Mouse (Mus musculus): ENCODE data around the gene Fuca1.

Fuca1 gene

DNA sequence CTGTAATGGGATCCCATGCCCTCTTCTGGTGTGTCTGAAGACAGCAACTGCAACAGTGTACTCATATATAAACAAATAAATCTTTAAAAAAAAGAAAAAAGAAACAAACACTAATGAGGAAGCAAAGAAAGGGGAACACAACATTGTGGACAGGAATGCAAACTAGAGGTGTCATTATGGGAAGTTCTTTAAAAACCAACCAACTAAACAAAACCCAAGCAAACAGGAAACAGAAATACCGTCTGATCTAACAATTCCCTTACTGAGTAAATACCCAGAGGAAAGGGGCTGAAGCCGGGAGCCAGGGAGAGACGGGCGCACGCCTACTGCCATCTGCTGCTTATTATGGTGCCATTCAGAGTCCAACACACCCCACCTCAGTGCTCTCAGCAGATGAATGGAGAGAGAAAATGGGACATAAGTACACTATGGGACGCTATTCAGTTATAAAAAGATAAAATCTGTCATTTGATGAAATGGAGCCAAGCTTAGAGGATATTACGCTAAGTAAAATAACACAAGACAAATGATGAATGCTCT is 61.1 kb downstream of the Fuca1 start:
- DNase-seq (ENCODE audit: low spot score): no peak

DNA sequence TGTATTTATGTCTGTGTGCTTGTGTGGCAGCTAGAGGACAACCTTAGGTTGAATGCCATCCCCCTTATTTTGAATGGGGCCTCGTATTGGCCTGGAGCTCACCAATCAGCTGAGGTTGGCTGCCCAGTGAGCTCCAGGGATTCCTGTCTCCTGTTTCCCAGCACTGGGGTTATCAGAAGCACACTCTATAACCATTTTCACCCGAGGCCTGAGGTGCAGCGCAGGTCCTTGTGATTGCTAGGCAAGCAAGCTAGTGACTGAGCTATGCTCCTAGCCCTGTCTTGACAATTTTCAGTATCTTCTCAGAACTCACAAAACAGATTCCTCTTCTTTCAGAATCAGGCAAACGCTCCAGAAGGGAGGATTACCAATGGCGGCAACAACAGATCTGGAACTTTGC is 64.0 kb downstream of the Fuca1 start:
- DNase-seq (ENCODE audit: low spot score): no peak

DNA sequence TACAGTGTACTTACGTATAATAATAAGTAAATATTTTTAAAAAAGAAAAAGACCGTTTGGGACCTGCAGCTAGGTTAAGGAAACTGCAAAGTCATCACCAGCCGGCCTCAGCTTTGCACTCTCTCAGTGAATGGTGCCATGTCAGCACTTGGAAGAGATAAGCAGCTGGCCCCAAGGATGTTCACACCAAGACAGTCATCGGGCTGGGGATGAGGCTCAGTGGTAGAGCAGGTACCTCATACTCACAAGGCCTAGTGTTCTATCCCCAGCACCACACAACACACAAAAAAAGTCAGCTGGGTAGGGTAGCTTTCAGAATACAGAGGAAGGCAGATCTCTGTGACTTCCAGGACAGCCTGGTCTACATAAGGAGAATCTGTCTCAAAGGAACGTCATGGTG is 64.7 kb downstream of the Fuca1 start:
- DNase-seq (ENCODE audit: low spot score): peak; percentile 89

DNA sequence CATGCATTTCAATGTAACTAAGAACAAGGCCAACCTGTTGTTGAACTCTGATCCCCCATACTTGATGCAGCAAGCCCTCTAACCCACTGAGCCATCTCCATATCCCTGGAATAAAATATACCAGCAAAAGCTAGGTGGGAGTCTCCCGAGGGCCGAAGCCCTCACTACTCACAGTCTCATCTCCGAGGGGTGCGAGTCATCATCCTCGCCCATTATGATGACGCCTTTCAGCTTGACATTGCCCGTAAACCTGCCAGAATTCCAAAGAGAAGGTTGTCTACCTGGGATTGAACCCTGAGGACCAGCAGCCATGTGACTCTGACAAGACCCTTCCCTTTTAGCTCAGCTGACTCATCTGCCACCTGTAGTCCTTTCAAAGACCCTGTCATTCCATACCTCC is 65.2 kb downstream of the Fuca1 start:
- DNase-seq (ENCODE audit: low spot score): no peak

DNA sequence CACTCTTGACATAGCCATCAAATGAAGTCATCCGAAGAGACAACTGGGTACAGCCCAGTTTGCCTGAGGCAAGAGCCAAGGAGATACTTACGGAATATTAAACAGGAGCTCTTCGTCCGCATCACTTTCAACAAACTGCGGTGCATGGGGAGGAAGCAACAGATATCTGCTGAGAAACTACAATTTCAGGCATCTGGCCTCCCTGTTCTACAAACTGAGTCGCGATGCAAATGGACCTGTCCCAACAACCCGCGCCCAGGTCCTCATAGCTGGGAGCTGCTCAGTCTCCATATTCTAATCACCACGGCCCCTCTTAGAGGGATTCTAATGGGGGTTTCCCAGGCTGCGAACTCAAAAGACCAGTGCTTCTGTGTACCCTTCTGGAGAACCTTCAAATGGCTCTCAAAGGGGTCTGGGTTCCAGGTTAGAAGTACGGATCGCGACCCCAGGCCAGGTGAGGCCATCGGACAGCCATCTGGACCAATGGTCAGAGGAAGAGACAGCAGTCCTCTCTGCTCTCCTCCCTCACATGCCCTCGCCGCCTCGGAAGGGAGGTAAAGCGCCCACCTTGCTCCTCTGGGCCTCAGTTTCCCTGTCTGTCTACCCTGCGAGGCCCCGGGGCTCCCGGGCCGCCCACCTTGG is 65.9 kb downstream of the Fuca1 start:
- DNase-seq (ENCODE audit: low spot score): no peak

DNA sequence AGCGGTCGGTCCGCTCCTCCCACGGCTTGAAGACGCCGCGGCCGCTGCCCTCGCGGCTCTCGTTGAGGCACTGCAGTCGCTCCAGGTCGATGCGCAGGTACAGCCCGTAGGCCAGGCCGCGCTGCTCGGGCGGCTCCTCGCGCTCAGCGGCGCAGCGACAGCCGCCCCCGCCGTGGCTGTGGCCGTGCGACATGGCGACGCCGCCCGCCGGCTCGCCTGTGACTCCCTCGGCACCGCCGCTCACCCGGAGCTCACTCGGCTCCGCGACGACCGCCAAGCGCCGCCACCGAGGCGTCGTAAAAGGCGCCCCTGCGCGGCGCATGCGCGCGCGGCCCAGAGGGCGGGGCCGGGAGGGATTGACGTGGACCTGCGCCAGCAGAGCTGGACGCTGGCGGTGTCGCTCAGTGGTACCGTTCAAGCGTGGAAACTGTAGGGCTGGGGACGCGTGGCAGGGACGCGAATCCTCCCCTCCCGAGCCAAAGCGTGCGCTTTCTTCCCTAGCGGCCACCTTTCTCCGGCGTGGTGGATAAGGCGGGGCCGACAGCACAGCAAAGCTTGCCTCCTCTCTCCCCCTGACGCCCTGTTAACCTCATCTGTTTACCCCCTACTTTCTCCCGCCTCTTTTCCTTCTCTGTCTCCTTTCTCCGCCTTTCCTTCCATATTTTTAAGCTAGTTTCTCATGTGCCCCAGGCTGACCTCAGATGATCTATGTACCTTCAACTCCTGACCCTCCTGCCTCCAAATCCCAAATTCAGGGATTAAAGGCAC is 66.6 kb downstream of the Fuca1 start, which contains the start of gene Pithd1:
TSS of gene Pithd1 (minus strand) at position 322 of the 768 bp plus-strand sequence.
- peak; percentile 89 for DNase-seq (ENCODE audit: low spot score)

DNA sequence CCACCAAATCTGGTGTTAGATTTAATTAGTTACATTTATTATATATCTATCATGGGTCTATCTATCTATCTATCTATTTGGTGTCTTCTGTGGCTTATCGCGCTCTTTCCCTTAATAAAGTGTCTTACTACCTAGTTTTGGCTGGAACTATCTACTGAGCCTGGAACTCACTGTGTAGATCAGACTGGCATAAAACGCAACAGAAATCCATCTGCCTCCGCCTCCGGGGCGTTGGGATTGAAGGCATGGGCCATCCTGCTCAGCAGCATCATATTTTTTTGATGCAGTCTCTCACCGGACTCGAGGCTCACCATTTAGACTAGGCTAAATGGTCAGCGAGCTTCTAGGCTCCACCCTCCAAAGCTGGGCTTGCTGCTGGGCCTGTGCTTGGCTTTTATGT is 67.2 kb downstream of the Fuca1 start:
- DNase-seq (ENCODE audit: low spot score): no peak

All from c-Kit-positive CD71-positive TER-119-positive erythroid progenitor cells, embryonic 14.5 days (primary cell).